Mouse (Mus musculus): ENCODE measurements around the gene Dpy19l3.

Gene Dpy19l3

DNA sequence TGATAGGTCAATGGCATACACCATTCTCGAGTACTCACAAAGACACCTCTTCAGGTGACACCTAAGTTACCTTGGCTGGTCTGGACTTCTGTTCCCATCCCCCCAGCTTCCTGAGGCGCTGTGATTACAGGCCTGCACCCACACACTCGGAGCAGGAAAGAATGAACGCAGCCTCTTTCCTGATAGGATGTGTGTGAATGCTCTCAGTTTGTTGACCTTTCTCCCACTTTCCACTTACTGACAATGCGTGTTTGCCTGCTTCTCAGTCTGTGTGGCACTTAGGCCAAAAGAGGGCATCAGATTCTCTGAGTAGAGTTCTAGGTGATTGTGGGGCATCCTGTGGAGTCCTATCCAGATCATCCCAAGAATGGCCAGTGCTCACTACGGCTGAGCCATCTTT lies 114.2 kb downstream of the Dpy19l3 start:
- DNase-seq (ENCODE audit: low spot score in 2 of 2) = no peak

DNA sequence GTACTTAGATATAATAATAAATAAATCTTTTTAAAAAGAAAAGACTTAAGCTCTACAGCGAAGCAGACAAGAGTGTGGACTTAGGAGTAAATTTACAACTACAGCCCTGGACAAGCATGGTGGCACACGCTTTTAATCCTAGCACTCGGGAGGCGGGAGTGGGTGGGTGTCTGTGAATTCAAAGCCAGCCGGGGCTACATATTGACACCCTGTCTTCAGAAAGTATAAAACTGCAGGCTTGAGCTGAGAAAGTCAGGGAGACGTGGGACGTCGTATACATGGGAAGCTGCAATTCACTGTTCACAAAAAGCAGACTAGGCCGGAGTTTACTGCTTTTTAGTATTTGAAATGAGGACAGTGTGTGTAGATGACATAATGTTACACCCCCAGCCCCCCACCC lies 117.4 kb downstream of the Dpy19l3 start:
- no peak for DNase-seq (ENCODE audit: low spot score in 2 of 2)

GRCm38 (mm10) chr7:35636229-35636628 lies 118.0 kb downstream of the Dpy19l3 start:
- no peak for DNase-seq (ENCODE audit: low spot score in 2 of 2)
